Mouse (Mus musculus) limb, embryonic 15.5 days (tissue): ENCODE results near the gene Zfp292. TPM values are rescaled to one million over a fixed set of nuclear protein-coding genes. Genes with fewer than 3 reads are reported as not detected.

Source experiments
- ATAC-seq: fragments of 200-750 bp; cut with Nextera tagmentation; 2 replicates; pipeline ENCODE4 v1.8.0; 2017; ENCODE audit warnings: low read depth, moderate TSS enrichment; ENCODE audit not compliant: insufficient number of reproducible peaks, low FRiP score, low TSS enrichment
- H3K27ac ChIP-seq: fragments of 300-500 bp; sonication (generic); 2 replicates; pipeline ENCODE4 v1.5.1; 2015; ENCODE audit warnings: moderate library complexity, mild to moderate bottlenecking, inconsistent platforms
- H3K27me3 ChIP-seq: fragments of 300-500 bp; sonication (generic); 2 replicates; pipeline ENCODE4 v1.6.1; 2015; ENCODE audit warnings: inconsistent platforms
- H3K36me3 ChIP-seq: fragments of 300-500 bp; sonication (generic); 2 replicates; pipeline ENCODE4 v1.6.1; 2015; ENCODE audit warnings: inconsistent platforms
- H3K4me1 ChIP-seq: fragments of 300-500 bp; sonication (generic); 2 replicates; pipeline ENCODE4 v1.6.1; 2015; ENCODE audit warnings: inconsistent platforms
- H3K4me2 ChIP-seq: fragments of 300-500 bp; sonication (generic); 2 replicates; pipeline ENCODE4 v1.6.1; 2015; ENCODE audit warnings: mild to moderate bottlenecking, inconsistent platforms
- H3K4me3 ChIP-seq: fragments of 300-500 bp; sonication (generic); 2 replicates; pipeline ENCODE4 v1.5.1; 2015; ENCODE audit warnings: mild to moderate bottlenecking, inconsistent platforms
- H3K9ac ChIP-seq: fragments of 300-500 bp; sonication (generic); 2 replicates; pipeline ENCODE4 v1.6.1; 2015; ENCODE audit warnings: inconsistent platforms
- H3K9me3 ChIP-seq: fragments of 300-500 bp; sonication (generic); 2 replicates; pipeline ENCODE4 v1.6.1; 2016; ENCODE audit warnings: inconsistent platforms
- WGBS: fragments of 180-500 bp; shearing (Covaris S2); methylation state at CpG from one replicate; pipeline ENCODE4 v1.1.7; 2015; 5-methylcytosine and 5-hydroxymethylcytosine counted together
- polyA plus RNA-seq: library from polyadenylated mRNA; unstranded; fragments of >200 nt; fragmentation: Nextera tagmentation; extraction: Ambion mirVana; gene quantifications from 2 replicates; pipeline ENCODE4 v1.2.1, GENCODE M21; 2015

Zfp292 gene
- polyA plus RNA-seq, 1 experiment from 2014 or later = 17.4 TPM

DNA sequence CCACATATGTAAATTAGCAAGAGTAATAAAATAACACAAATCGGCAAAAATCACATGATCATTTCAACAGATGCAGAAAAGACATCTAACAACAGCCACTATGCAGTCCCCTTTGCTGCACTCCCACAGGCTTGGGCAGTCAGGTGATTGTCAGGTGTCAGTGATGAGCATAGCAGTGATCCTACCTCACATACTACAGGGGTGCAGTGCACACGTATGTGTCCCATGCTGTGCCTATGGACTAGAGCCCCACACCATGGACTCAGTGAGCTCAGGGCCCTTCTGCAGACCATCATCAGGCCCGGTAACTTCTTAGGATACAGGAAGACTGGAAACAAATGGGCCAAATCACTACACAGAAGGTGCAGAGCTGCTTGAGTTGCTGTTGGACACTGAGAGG, 39.9 kb downstream of the Zfp292 start:
- H3K9ac ChIP-seq = no peak overlapping the region
- no peak for ATAC-seq
- peaks cover 10% of the 10 kb centered on the region for H3K4me1 ChIP-seq
- H3K27me3 ChIP-seq = no peaks in the 10 kb centered on the region
- no peak overlapping the region for H3K4me3 ChIP-seq
- 84% methylated on average over 3 of the region's 3 CpGs for WGBS
- H3K36me3 ChIP-seq = peaks cover 5% of the 10 kb centered on the region; the same call in 1 of the 2 replicates
- no peak overlapping the region for H3K4me2 ChIP-seq
- H3K9me3 ChIP-seq = no peaks in the 10 kb centered on the region
- H3K27ac ChIP-seq = no peak overlapping the region

DNA sequence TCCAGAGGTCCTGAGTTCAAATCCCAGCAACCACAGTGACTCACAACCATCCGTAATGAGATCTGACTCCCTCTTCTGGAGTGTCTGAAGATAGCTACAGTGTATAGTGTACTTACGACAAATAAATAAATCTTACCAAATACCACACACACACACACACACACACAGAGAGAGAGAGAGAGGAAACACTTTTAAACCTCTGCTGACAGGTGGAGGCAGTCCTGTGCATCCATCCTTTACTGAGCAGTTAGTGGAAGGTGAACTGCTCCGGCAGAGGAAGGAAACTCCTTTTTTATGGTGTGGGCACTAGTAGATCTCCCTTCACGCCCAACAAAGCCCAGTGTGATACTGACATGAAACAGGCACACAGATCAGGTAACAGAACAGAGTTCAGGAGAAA, 51.3 kb downstream of the Zfp292 start:
- Histone ChIP-seq H3K27ac (no peak overlapping the region), H3K36me3 (peaks cover 21% of the 10 kb centered on the region), H3K27me3 (no peaks in the 10 kb centered on the region), H3K4me3 (no peak overlapping the region), H3K4me2 (no peak overlapping the region), H3K9ac (no peak overlapping the region), H3K4me1 (no peaks in the 10 kb centered on the region), H3K9me3 (no peaks in the 10 kb centered on the region)
- WGBS = 81% methylated on average over 4 of the region's 4 CpGs
- no peak for ATAC-seq

DNA sequence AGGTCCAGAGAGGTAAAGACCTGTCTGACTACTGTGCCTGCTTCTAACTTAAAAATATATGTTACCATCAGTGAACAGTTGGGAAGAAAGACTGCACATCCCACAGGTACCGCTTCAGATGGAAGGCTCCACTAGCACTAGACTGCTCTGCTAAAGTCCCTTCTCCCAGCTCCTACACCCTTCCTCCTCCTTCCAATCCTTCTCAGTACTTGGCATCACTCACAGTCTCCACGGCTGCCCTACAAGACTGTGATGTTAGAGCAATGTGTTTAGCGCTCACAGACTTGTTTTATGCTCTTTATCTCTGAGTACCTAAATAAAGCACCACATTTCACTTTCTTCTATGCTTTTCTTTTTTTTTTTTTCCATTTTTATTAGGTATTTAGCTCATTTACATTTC, 53.3 kb downstream of the Zfp292 start:
- no peaks in the 10 kb centered on the region for H3K9me3 ChIP-seq
- H3K4me2 ChIP-seq = no peak overlapping the region
- no peaks in the 10 kb centered on the region for H3K4me1 ChIP-seq
- H3K4me3 ChIP-seq = no peak overlapping the region
- no peaks in the 10 kb centered on the region for H3K27me3 ChIP-seq
- no peak overlapping the region for H3K27ac ChIP-seq
- H3K36me3 ChIP-seq = peaks cover 12% of the 10 kb centered on the region
- WGBS = 93% methylated on average over 3 of the region's 3 CpGs
- no peak overlapping the region for H3K9ac ChIP-seq
- ATAC-seq = no peak

DNA sequence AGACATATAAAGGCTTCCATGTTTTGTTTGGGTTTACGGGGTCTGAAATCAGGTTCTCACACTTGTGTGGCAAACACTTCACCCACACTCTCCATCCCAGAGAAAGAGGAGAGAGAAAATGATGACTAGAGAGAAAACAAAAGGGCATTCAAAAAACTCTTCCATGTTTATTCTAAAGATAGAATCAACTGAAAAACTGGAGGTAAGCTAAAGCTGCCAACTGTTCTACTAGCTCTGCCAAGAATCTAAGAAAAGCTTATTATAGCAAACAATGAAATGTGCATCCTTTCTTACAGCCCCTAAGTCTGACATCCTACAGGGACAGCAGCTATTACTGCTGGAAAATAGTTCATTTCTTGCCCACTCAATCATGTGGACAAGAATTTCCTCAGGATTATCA, 58.9 kb downstream of the Zfp292 start:
- Histone ChIP-seq H3K27me3 (no peaks in the 10 kb centered on the region), H3K36me3 (peaks cover 7% of the 10 kb centered on the region), H3K4me3 (no peak overlapping the region), H3K4me2 (no peak overlapping the region), H3K9ac (no peak overlapping the region), H3K9me3 (no peaks in the 10 kb centered on the region), H3K27ac (no peak overlapping the region), H3K4me1 (no peaks in the 10 kb centered on the region)
- 91% methylated on average over 1 of the region's 1 CpGs for WGBS
- ATAC-seq = no peak

DNA sequence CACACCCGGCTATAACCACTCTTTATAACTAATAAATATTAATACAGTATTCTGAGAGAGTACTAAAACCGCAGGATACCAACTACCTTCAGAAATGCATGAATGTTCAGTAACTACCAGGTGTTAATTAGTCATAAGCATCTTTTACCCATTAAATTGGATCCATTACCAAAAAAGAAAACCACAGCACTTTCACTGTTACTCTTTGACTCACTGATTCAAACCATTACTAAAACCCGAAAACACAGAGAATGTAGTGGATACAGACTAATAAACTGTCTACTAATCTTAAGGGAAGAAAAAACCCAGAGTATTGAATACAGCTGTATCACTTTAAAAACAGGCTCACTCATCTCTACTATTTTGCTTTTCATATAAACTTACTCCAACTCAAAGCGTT, 62.9 kb downstream of the Zfp292 start:
- no peaks in the 10 kb centered on the region for H3K4me1 ChIP-seq
- H3K27ac ChIP-seq = no peak overlapping the region
- no peaks in the 10 kb centered on the region for H3K27me3 ChIP-seq
- no peak overlapping the region for H3K4me3 ChIP-seq
- no peak overlapping the region for H3K9ac ChIP-seq
- WGBS = 82% methylated on average over 4 of the region's 4 CpGs
- no peak for ATAC-seq
- peaks cover 35% of the 10 kb centered on the region for H3K36me3 ChIP-seq
- no peaks in the 10 kb centered on the region for H3K9me3 ChIP-seq
- no peak overlapping the region for H3K4me2 ChIP-seq

DNA sequence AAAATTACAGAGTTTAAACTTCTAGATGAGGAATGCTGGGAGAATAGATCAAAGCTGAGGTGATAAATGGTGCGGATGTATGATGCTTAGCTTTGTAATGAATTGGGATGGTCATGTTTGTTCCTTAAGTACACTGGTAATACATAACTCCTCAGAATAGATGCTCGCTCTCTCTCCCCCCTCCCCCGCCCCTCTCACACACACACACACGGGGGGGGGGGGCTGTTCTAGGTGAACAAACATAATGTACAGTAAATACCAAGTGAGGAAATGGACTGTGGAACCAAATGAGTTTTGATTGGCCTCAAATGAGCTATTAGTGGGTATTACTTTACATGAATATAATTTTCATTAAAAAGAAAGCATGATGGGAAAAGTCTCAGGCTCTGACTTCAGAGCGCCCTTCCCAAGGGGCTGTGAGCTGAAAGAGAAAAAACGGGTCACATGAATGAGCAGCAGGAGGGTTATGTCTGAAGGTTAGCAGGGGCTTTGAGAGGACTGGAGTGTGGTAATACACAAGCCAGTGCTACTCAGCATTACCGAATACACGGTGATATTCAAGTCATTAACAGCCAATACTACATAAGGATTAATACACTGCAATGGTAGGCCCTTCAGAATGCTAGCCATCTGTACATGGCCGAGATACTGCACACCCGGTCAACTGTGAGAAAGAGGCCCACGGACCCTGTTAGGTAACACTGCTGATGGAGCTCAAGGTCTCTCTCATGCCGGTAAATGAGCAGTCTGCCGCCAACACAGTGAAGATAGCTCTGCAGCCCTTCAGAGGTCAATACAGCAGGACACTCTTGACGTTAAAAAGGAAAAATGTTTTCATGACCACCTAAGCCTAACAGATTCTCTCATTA, 81.4 kb downstream of the Zfp292 start:
- Histone ChIP-seq H3K9ac (no peak overlapping the region), H3K27me3 (no peaks in the 10 kb centered on the region), H3K4me3 (no peak overlapping the region), H3K4me2 (no peak overlapping the region), H3K4me1 (no peaks in the 10 kb centered on the region), H3K9me3 (no peaks in the 10 kb centered on the region), H3K27ac (no peak overlapping the region), H3K36me3 (peaks cover 25% of the 10 kb centered on the region)
- no peak for ATAC-seq
- 85% methylated on average over 14 of the region's 14 CpGs for WGBS

DNA sequence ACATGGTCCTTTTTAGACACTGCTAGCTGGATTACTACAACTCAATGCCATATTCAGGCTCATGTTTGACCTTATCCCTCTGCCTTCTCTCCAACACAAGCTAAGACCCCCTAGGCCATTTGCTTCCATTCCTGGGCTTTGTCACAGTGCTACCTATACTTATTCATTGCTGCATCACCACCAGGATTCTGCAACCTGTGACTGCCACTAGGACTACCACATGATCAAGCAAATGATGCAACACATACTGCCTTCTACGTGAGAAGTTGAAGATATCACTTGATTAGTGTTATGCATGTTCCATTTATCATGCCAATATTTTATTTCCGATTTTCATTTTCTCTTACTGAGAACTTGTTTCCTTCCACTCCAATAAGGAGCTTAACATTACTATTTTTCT, 84.8 kb downstream of the Zfp292 start:
- Histone ChIP-seq H3K4me1 (no peaks in the 10 kb centered on the region), H3K4me3 (no peak overlapping the region), H3K9me3 (no peaks in the 10 kb centered on the region), H3K27ac (no peak overlapping the region), H3K9ac (no peak overlapping the region), H3K27me3 (no peaks in the 10 kb centered on the region), H3K36me3 (peaks cover 6% of the 10 kb centered on the region), H3K4me2 (no peak overlapping the region)
- no peak for ATAC-seq
- WGBS = 89% methylated on average over 2 of the region's 2 CpGs

DNA sequence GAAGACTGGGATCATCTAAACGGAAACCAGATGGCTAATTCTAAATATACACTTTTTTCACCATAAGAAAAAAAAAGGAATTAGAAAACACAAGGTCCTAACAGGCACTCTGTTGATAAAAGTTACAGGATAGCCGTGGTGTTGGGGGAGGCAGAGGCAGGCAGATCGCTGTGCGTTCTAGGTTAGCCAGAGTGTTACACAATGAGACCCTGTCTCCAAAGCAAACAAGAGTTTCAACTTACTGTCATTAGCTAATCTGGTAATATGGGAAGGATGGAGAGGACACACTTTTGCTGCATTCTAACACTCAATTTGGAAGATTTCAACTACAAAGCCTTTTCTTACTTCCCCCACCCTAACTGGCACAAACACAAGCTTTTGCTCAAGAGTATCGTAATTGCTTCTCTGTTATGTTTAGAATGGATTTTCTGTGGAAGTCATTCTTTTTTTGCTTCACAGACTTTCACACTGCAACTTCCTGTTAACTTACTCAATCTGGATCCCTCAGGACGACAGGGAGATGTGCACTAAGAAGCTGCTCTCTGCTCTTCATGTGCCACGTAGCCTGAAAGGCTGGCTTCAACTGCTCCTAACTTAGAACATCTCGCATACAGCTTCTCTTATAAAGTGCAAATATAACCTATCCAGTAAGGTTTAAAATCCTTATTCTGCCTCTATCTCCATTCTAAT, 85.3 kb downstream of the Zfp292 start:
- Histone ChIP-seq H3K36me3 (peaks cover 6% of the 10 kb centered on the region), H3K4me1 (no peaks in the 10 kb centered on the region), H3K9me3 (no peaks in the 10 kb centered on the region), H3K4me2 (no peak overlapping the region), H3K9ac (no peak overlapping the region), H3K27me3 (no peaks in the 10 kb centered on the region), H3K4me3 (no peak overlapping the region), H3K27ac (no peak overlapping the region)
- WGBS = 75% methylated on average over 8 of the region's 8 CpGs
- no peak for ATAC-seq

DNA sequence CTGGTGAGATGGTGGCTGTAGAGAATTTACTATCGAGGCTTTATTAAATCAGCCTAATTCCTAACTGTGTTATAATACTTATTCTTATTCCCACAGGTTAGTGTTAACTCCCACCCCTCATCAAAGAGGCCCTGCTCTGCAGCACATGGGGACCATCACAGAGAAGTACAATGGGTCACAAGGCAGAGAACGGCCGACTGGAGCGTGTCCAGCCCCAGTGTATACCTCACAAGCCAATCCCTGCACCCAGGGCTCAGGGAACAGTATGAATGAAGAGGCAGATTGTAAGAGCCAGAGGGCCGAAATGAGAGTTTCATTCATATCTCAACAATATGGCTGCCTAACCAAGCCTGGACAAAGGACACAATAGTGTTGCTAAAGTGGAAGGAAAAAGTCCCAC, 86.5 kb downstream of the Zfp292 start:
- Histone ChIP-seq H3K36me3 (no peaks in the 10 kb centered on the region), H3K4me2 (no peak overlapping the region), H3K9me3 (no peaks in the 10 kb centered on the region), H3K4me3 (no peak overlapping the region), H3K27me3 (no peaks in the 10 kb centered on the region), H3K4me1 (no peaks in the 10 kb centered on the region), H3K27ac (no peak overlapping the region), H3K9ac (no peak overlapping the region)
- 71% methylated on average over 5 of the region's 5 CpGs for WGBS
- ATAC-seq = no peak

DNA sequence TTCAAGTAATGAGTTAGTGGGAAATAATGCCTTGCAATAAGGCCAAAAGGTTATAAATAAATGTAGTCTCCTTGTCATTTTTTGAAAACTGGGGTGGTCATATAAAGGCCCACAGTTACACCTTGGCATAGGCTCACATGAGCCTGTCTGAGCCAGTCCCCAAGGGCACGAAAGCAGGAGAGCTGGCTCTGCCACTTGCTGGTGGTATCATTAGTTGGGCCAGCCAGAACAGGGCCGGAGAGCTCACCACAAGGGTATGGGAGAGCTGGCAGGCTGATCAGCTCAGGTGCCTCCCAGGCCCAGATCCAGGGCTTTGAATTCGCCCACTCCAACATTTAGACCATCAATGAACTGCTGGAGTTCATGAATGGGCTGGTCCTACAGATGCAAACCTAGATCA, 96.3 kb downstream of the Zfp292 start:
- Histone ChIP-seq H3K9ac (no peak overlapping the region), H3K36me3 (no peaks in the 10 kb centered on the region), H3K9me3 (no peaks in the 10 kb centered on the region), H3K27ac (no peak overlapping the region), H3K4me3 (no peak overlapping the region), H3K4me1 (no peaks in the 10 kb centered on the region), H3K4me2 (no peak overlapping the region), H3K27me3 (no peaks in the 10 kb centered on the region)
- WGBS = 71% methylated on average over 3 of the region's 3 CpGs
- no peak for ATAC-seq

DNA sequence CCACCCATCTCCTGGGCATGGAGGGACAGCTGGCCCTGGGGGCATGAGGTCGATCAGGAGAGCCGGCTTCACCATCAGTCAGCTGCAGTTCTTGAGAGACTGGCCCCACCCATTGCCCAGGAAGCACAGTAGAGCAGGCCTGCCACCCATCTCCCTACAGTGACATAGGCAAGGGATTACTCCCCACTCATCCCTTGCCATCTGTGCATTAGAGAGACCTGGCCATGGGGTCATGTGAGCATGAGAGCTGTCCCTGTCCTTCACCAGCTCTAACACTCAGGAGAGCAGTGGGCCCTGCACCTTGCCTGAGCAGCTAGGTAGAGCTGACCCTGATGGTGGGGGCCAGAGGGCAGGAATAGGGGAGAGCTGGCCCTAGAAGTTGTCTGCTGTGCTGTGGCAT, 97.1 kb downstream of the Zfp292 start:
- no peaks in the 10 kb centered on the region for H3K9me3 ChIP-seq
- no peak overlapping the region for H3K4me2 ChIP-seq
- H3K4me3 ChIP-seq = no peak overlapping the region
- no peak overlapping the region for H3K9ac ChIP-seq
- H3K27ac ChIP-seq = no peak overlapping the region
- no peaks in the 10 kb centered on the region for H3K36me3 ChIP-seq
- ATAC-seq = no peak
- no peaks in the 10 kb centered on the region for H3K27me3 ChIP-seq
- WGBS = 65% methylated on average over 2 of the region's 2 CpGs
- H3K4me1 ChIP-seq = no peaks in the 10 kb centered on the region

DNA sequence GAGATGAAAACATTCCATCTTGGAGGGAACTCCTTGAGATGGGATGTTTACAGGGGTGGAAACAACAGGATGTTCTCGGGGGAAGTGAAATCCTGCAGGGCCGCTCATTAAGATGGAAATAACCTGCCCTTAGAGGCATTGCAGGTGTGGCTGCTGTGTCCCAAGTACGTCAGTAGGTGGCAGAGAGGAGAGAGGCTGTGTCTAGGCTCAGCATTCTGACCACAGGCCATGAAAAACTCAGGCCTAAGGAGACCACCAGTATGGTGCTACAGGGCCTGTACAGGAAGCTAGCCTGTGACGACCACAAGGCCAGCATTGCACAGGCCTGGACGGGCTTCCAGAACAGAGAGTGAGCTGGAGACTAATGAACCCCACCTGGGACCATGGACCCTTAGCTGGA, 97.9 kb downstream of the Zfp292 start:
- no peaks in the 10 kb centered on the region for H3K27me3 ChIP-seq
- WGBS = 56% methylated on average over 5 of the region's 5 CpGs
- no peak overlapping the region for H3K4me2 ChIP-seq
- H3K27ac ChIP-seq = no peak overlapping the region
- no peak for ATAC-seq
- no peak overlapping the region for H3K9ac ChIP-seq
- no peaks in the 10 kb centered on the region for H3K4me1 ChIP-seq
- no peaks in the 10 kb centered on the region for H3K9me3 ChIP-seq
- H3K36me3 ChIP-seq = no peaks in the 10 kb centered on the region
- H3K4me3 ChIP-seq = no peak overlapping the region
